Mouse (Mus musculus): ENCODE data around the gene Bnip1.

Bnip1 gene

DNA sequence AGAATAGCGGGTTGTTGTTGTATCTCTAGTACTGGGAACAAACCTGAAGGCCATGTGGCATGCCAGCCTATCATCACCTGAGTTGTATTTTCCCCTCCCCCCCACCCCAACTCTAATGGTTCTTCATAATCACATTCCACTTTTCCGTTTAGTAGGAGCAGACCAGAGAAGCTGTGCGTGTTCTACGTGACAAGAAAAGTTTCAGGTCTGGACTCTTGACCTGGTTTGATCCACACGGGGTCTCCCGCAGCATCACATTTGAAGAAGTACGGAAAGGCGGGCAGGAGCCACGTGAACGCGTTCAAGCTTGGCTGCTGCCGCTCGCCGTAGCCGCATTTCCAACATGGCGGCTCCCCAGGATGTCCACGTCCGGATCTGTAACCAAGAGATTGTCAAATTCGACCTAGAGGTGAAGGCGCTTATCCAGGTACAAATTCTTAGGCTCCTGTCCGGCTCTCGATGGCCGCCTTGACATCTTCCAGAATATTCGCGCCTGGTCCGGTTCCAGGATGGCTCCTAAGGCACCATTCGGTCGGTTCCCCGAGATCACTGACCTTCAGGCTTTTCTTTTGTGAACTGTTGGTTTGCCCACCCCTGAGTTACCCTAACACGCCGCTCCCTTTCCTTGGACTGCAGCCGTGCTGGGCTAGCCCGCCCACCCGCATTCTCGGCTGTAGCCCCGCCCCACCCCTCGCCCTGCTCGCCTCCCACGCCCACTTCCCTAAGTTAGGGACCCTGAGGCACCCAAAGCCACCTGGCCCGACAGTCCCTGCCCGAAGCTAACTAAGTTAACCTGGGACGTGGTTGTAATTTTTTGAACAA is at the start of gene Bnip1:
Bnip1 (plus strand) TSS at position 317 of the 822 bp plus-strand sequence.
- DNase-seq (ENCODE audit: low read depth, low spot score) = peak; percentile 79
- no peaks in the 10 kb centered on the region for H3K27me3 ChIP-seq (ENCODE audit: control insufficient read depth, insufficient read depth, low read length, poor library complexity, severe bottlenecking)
- peaks cover 4% of the 10 kb centered on the region; the same call in 1 of the 2 replicates for H3K36me3 ChIP-seq (ENCODE audit: control insufficient read depth, insufficient read depth, low read length, poor library complexity, severe bottlenecking)

DNA sequence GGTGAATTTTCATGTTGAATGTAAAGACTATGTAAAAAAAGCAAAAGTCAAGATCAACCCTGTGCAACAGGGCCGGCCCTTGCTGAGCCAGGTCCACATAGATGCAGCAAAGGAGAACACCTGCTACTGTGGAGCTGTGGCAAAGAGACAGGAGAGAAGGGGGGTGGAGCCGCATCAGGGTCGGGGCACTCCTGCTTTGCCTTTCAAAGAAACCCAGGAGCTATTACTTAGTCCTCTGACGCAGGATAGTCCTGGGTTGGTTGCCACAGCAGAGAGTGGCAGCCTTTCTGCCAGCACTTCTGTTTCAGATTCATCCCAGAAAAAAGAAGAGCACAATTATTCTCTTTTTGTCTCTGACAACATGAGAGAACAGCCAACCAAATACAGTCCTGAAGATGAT is 38.3 kb upstream of the Bnip1 start:
- H3K36me3 ChIP-seq (ENCODE audit: control insufficient read depth, insufficient read depth, low read length, poor library complexity, severe bottlenecking) = peaks cover 6% of the 10 kb centered on the region; the same call in 1 of the 2 replicates
- no peak for DNase-seq (ENCODE audit: low read depth, low spot score)
- H3K27me3 ChIP-seq (ENCODE audit: control insufficient read depth, insufficient read depth, low read length, poor library complexity, severe bottlenecking) = no peaks in the 10 kb centered on the region

DNA sequence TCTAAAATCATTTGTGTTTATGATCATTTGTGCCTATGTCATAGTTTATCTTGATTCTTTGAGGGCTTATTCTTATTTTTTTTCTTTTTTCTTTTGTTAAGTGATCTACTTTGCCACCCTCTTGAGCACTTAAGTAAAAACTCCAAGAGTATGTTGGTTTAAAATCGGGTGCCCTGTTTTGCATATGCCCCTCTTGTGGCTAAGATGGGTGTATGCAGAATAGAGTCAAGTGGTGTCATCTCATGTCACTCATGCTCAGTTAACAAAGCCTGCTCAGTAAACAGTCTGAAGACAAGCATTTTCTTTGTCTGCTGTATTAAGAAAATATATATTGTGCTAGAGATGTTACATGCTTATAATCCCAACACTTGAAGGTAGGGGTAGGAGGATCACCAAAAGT is 37.6 kb upstream of the Bnip1 start:
- Histone ChIP-seq H3K36me3 (ENCODE audit: control insufficient read depth, insufficient read depth, low read length, poor library complexity, severe bottlenecking) (peaks cover 6% of the 10 kb centered on the region; the same call in 1 of the 2 replicates), H3K27me3 (ENCODE audit: control insufficient read depth, insufficient read depth, low read length, poor library complexity, severe bottlenecking) (no peaks in the 10 kb centered on the region)
- DNase-seq (ENCODE audit: low read depth, low spot score) = peak; percentile 43

GRCm38 (mm10) chr17:26749975-26750374 is 30.9 kb upstream of the Bnip1 start:
- DNase-seq (ENCODE audit: low read depth, low spot score) = peak; percentile 15
- H3K27me3 ChIP-seq (ENCODE audit: control insufficient read depth, insufficient read depth, low read length, poor library complexity, severe bottlenecking) = no peaks in the 10 kb centered on the region
- 0 out of 2 replicates have a peak, but pooled peaks cover 3% of the 10 kb centered on the region for H3K36me3 ChIP-seq (ENCODE audit: control insufficient read depth, insufficient read depth, low read length, poor library complexity, severe bottlenecking)

- Histone ChIP-seq H3K36me3 (ENCODE audit: control insufficient read depth, insufficient read depth, low read length, poor library complexity, severe bottlenecking) (no peaks in the 10 kb centered on the region), H3K27me3 (ENCODE audit: control insufficient read depth, insufficient read depth, low read length, poor library complexity, severe bottlenecking) (no peaks in the 10 kb centered on the region)
- DNase-seq (ENCODE audit: low read depth, low spot score) = peak; percentile 19
Observed at GRCm38 (mm10) chr17:26752297-26752696, 28.6 kb upstream of the Bnip1 start.

DNA sequence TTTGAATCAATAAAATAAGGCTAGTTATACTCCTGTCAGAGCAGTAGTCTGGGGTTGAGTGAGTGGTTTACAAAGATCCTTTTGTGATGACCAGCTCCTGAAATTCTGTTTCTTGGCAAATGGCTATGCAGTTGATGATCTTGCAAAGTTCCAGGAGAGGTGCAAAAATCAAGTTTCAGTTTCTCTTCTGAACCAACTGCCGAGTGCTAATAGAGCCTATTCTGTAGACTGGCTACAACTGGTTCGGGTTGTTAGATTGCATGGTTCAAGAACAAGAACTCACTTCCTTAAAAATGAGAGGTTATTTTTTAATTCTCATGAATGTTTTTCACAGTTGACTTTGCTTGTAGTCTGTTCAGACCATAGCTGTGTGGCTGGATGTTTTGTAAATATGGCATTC is 27.4 kb upstream of the Bnip1 start:
- H3K27me3 ChIP-seq (ENCODE audit: control insufficient read depth, insufficient read depth, low read length, poor library complexity, severe bottlenecking) = no peaks in the 10 kb centered on the region
- H3K36me3 ChIP-seq (ENCODE audit: control insufficient read depth, insufficient read depth, low read length, poor library complexity, severe bottlenecking) = 0 out of 2 replicates have a peak, but pooled peaks cover 2% of the 10 kb centered on the region
- peak; percentile 68 for DNase-seq (ENCODE audit: low read depth, low spot score)

DNA sequence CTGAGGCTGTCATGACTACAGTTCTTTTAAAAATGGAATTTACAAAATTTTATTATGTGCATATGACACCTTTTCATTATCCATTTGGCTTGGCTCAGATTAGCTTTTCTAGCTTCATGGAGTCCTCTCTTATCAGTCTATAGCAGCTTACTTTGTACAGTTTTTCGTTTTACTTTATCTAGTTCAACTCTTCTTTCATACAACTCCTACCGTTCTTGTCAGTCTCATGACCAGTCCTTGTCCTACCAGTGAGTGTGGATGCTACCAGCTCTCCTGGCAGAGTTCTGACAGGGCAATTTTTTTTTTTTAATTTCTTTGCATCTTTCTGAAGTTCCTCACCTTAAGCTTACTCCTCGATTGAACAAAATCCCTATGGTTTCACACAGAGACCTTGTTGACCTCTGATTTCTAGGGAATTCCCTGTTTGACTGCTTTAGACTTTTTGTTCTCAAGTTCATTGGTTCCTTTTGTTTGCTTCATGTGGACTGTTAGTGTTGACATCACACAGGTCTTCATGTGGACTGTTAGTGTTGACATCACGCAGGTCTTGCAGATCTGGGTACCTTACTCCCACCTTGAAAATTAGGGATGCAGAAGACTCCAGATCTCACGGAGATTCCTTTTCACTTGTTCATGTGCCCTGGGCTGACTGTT is 13.6 kb upstream of the Bnip1 start:
- H3K36me3 ChIP-seq (ENCODE audit: control insufficient read depth, insufficient read depth, low read length, poor library complexity, severe bottlenecking) = peaks cover 15% of the 10 kb centered on the region
- no peak for DNase-seq (ENCODE audit: low read depth, low spot score)
- H3K27me3 ChIP-seq (ENCODE audit: control insufficient read depth, insufficient read depth, low read length, poor library complexity, severe bottlenecking) = no peaks in the 10 kb centered on the region

- DNase-seq (ENCODE audit: low read depth, low spot score) = no peak
- no peaks in the 10 kb centered on the region for H3K27me3 ChIP-seq (ENCODE audit: control insufficient read depth, insufficient read depth, low read length, poor library complexity, severe bottlenecking)
- H3K36me3 ChIP-seq (ENCODE audit: control insufficient read depth, insufficient read depth, low read length, poor library complexity, severe bottlenecking) = peaks cover 13% of the 10 kb centered on the region
Observed at GRCm38 (mm10) chr17:26767754-26768124, 13.1 kb upstream of the Bnip1 start.

DNA sequence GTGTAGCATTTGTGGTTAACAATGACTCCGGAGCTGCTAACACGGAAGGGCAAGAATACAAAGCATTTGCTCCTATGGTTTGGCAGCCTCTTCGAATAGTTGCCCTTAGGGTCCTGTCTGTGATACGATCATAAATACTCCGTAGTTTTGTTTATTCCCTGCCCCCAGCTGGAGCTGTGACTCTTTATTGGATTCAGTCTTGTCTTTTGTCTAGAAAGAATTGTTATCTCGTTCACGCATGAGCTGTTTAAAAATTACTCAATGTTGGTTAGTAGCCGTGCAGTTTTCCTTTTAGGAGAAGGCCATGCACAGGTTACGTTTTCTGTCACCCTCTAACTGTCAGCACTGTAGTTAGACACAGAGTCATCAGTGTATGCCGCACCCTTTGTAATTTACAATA is 4.7 kb upstream of the Bnip1 start:
- no peaks in the 10 kb centered on the region for H3K27me3 ChIP-seq (ENCODE audit: control insufficient read depth, insufficient read depth, low read length, poor library complexity, severe bottlenecking)
- H3K36me3 ChIP-seq (ENCODE audit: control insufficient read depth, insufficient read depth, low read length, poor library complexity, severe bottlenecking) = peaks cover 14% of the 10 kb centered on the region; the same call in 1 of the 2 replicates
- no peak for DNase-seq (ENCODE audit: low read depth, low spot score)

- DNase-seq (ENCODE audit: low read depth, low spot score) = no peak
- Histone ChIP-seq H3K36me3 (ENCODE audit: control insufficient read depth, insufficient read depth, low read length, poor library complexity, severe bottlenecking) (peaks cover 12% of the 10 kb centered on the region; the same call in 1 of the 2 replicates), H3K27me3 (ENCODE audit: control insufficient read depth, insufficient read depth, low read length, poor library complexity, severe bottlenecking) (no peaks in the 10 kb centered on the region)
Observed at GRCm38 (mm10) chr17:26778001-26778400, 2.9 kb upstream of the Bnip1 start.

GRCm38 (mm10) chr17:26778430-26779100 is 2.3 kb upstream of the Bnip1 start:
- Histone ChIP-seq H3K36me3 (ENCODE audit: control insufficient read depth, insufficient read depth, low read length, poor library complexity, severe bottlenecking) (peaks cover 7% of the 10 kb centered on the region; the same call in 1 of the 2 replicates), H3K27me3 (ENCODE audit: control insufficient read depth, insufficient read depth, low read length, poor library complexity, severe bottlenecking) (no peaks in the 10 kb centered on the region)
- no peak for DNase-seq (ENCODE audit: low read depth, low spot score)

- Histone ChIP-seq H3K36me3 (ENCODE audit: control insufficient read depth, insufficient read depth, low read length, poor library complexity, severe bottlenecking) (peaks cover 7% of the 10 kb centered on the region; the same call in 1 of the 2 replicates), H3K27me3 (ENCODE audit: control insufficient read depth, insufficient read depth, low read length, poor library complexity, severe bottlenecking) (no peaks in the 10 kb centered on the region)
- no peak for DNase-seq (ENCODE audit: low read depth, low spot score)
Observed at GRCm38 (mm10) chr17:26779471-26779870, 1.4 kb upstream of the Bnip1 start.

GRCm38 (mm10) chr17:26781610-26782043 is 761 bp downstream of the Bnip1 start:
- DNase-seq (ENCODE audit: low read depth, low spot score) = no peak
- Histone ChIP-seq H3K27me3 (ENCODE audit: control insufficient read depth, insufficient read depth, low read length, poor library complexity, severe bottlenecking) (no peaks in the 10 kb centered on the region), H3K36me3 (ENCODE audit: control insufficient read depth, insufficient read depth, low read length, poor library complexity, severe bottlenecking) (peaks cover 4% of the 10 kb centered on the region)

DNA sequence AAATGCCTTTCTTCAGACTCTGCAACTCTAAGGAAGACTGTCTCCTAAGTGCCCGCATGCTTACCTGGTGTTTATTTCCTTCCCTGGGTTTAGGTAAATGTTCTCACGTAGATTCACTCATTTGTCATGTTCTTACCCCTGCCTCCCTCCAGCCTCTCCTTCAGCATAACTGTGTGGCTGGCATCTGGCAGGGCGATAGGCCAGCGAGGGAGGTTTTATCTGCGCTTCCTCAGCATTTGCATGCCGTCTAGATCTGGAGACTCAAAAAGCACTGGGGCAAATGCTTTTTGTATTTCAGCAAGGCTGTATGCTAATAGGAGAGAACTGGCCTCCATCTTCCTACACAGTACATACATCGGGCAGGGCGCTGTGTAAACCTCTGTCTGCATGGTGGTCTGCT is 3.7 kb downstream of the Bnip1 start:
- DNase-seq (ENCODE audit: low read depth, low spot score) = no peak
- H3K36me3 ChIP-seq (ENCODE audit: control insufficient read depth, insufficient read depth, low read length, poor library complexity, severe bottlenecking) = peaks cover 5% of the 10 kb centered on the region
- H3K27me3 ChIP-seq (ENCODE audit: control insufficient read depth, insufficient read depth, low read length, poor library complexity, severe bottlenecking) = no peaks in the 10 kb centered on the region

- no peak for DNase-seq (ENCODE audit: low read depth, low spot score)
- peaks cover 5% of the 10 kb centered on the region for H3K36me3 ChIP-seq (ENCODE audit: control insufficient read depth, insufficient read depth, low read length, poor library complexity, severe bottlenecking)
- H3K27me3 ChIP-seq (ENCODE audit: control insufficient read depth, insufficient read depth, low read length, poor library complexity, severe bottlenecking) = no peaks in the 10 kb centered on the region
Observed at GRCm38 (mm10) chr17:26786586-26786985, 5.7 kb downstream of the Bnip1 start.

All from splenic B cell, adult 2 months (primary cell).